Mouse (Mus musculus) midbrain, postnatal 0 days (tissue): ENCODE data around the gene Spata1. TPM values are rescaled to one million over a fixed set of nuclear protein-coding genes. Genes with fewer than 3 reads are reported as not detected.

Experiments
- ATAC-seq: fragments of 200-750 bp; cut with Nextera tagmentation; 2 replicates; pipeline ENCODE4 v1.8.0; 2017; ENCODE audit warnings: moderate number of reproducible peaks, mild to moderate bottlenecking, moderate TSS enrichment, moderate library complexity; ENCODE audit not compliant: low FRiP score
- DNase-seq: peaks from one replicate; pipeline ENCODE4 v3.0.0-alpha.2; 2015; ENCODE audit warnings: low spot score
- H3K27ac ChIP-seq: fragments of 300-500 bp; sonication (generic); 2 replicates; pipeline ENCODE4 v1.5.1; 2014; ENCODE audit warnings: low read depth, mild to moderate bottlenecking, low read length, mixed read lengths
- H3K27me3 ChIP-seq: fragments of 300-500 bp; sonication (generic); 2 replicates; pipeline ENCODE4 v1.6.1; 2014; ENCODE audit warnings: low read length, control low read depth, mixed read lengths; ENCODE audit not compliant: insufficient read depth
- H3K36me3 ChIP-seq: fragments of 300-500 bp; sonication (generic); 2 replicates; pipeline ENCODE4 v1.6.1; 2014; ENCODE audit warnings: low read length, control low read depth, mixed read lengths; ENCODE audit not compliant: insufficient read depth
- H3K4me1 ChIP-seq: fragments of 300-500 bp; sonication (generic); 2 replicates; pipeline ENCODE4 v1.6.1; 2014; ENCODE audit warnings: mild to moderate bottlenecking, control low read depth, antibody characterized with exemption, low read length, mixed read lengths; ENCODE audit not compliant: insufficient read depth
- H3K4me2 ChIP-seq: fragments of 300-500 bp; sonication (generic); 2 replicates; pipeline ENCODE4 v1.6.1; 2014; ENCODE audit warnings: low read depth, mild to moderate bottlenecking, low read length, mixed read lengths; ENCODE audit not compliant: poor library complexity, severe bottlenecking
- H3K4me3 ChIP-seq: fragments of 300-500 bp; sonication (generic); 2 replicates; pipeline ENCODE4 v1.5.1; 2014; ENCODE audit warnings: low read depth, mild to moderate bottlenecking, low read length, moderate library complexity
- H3K9ac ChIP-seq: fragments of 300-500 bp; sonication (generic); replicated peaks from 2 replicates; pipeline ENCODE4 v1.6.1; 2014; ENCODE audit warnings: mild to moderate bottlenecking, low read length, moderate library complexity, mixed read lengths; ENCODE audit not compliant: poor library complexity, severe bottlenecking
- H3K9me3 ChIP-seq: fragments of 300-500 bp; sonication (generic); 2 replicates; pipeline ENCODE4 v1.6.1; 2016; ENCODE audit warnings: low read length, control low read depth
- CTCF ChIP-seq: IDR thresholded peaks from 2 replicates; pipeline ENCODE4 v1.5.1; 2016; ENCODE audit warnings: antibody characterized with exemption, mild to moderate bottlenecking
- WGBS: fragments of 180-500 bp; shearing (Covaris S2); extraction: QIAGEN DNeasy Blood & Tissue Kit; methylation state at CpG from one replicate; pipeline ENCODE4 v1.1.7; 2014; 5-methylcytosine and 5-hydroxymethylcytosine counted together
- polyA plus RNA-seq: library from polyadenylated mRNA; unstranded; fragments of >200 nt; fragmentation: Nextera tagmentation; extraction: Ambion mirVana; gene quantifications from 2 replicates; pipeline ENCODE4 v1.2.1, GENCODE M21; 2015
- total RNA-seq: library from RNA; depleted of rRNA; stranded (reverse); fragments of >200 nt; gene quantifications from 2 replicates; pipeline ENCODE4 v1.2.3, GENCODE M21; 2014

Gene Spata1
- total and polyA plus RNA-seq, 2 experiments from 2014 or later: 2.4 to 3.1 TPM

- DNase-seq (no peak), ATAC-seq (no peak; the same call in none of the 2 replicates)
- 49% methylated on average over 9 of the region's 9 CpGs for WGBS
- H3K4me2 ChIP-seq: peak within 1 kb of the TSS; percentile 65
- H3K36me3 ChIP-seq: no peaks in the 10 kb centered on the region; the same call in 1 of the 2 replicates
- peak within 1 kb of the TSS; percentile 61 for H3K9ac ChIP-seq
- H3K27ac ChIP-seq: peak within 1 kb of the TSS; percentile 58
- TF ChIP-seq CTCF: no peak
- H3K4me1 ChIP-seq: peaks cover 2% of the 10 kb centered on the region; the same call in 1 of the 2 replicates
- no peaks in the 10 kb centered on the region for H3K9me3 ChIP-seq
- H3K4me3 ChIP-seq: peak within 1 kb of the TSS; percentile 51
- no peaks in the 10 kb centered on the region for H3K27me3 ChIP-seq
Measured at GRCm38 (mm10) chr3:146449745-146450250, 49.8 kb downstream of the Spata1 start, which contains the start of gene Ctbs. TSS of gene Ctbs (plus strand) at chr3:146449795.

- TF ChIP-seq CTCF: no peak
- DNase-seq (no peak), ATAC-seq (no peak)
- no peaks in the 10 kb centered on the region; the same call in 1 of the 2 replicates for H3K36me3 ChIP-seq
- no peak overlapping the region for H3K4me2 ChIP-seq
- H3K4me1 ChIP-seq: peaks cover 2% of the 10 kb centered on the region; the same call in 1 of the 2 replicates
- H3K9ac ChIP-seq: no peak overlapping the region
- H3K27me3 ChIP-seq: no peaks in the 10 kb centered on the region
- no peak overlapping the region for H3K4me3 ChIP-seq
- H3K9me3 ChIP-seq: no peaks in the 10 kb centered on the region
- H3K27ac ChIP-seq: no peak overlapping the region
- 82% methylated on average over 6 of the region's 6 CpGs for WGBS
Measured at GRCm38 (mm10) chr3:146448969-146449368, 50.6 kb downstream of the Spata1 start.

- DNase-seq (no peak), ATAC-seq (no peak)
- no peaks in the 10 kb centered on the region for H3K9me3 ChIP-seq
- TF ChIP-seq CTCF: no peak
- no peak overlapping the region for H3K9ac ChIP-seq
- no peaks in the 10 kb centered on the region for H3K27me3 ChIP-seq
- no peak overlapping the region for H3K4me2 ChIP-seq
- H3K4me1 ChIP-seq: peaks cover 2% of the 10 kb centered on the region; the same call in 1 of the 2 replicates
- H3K36me3 ChIP-seq: no peaks in the 10 kb centered on the region; the same call in 1 of the 2 replicates
- no peak overlapping the region for H3K4me3 ChIP-seq
- H3K27ac ChIP-seq: no peak overlapping the region
- 92% methylated on average over 10 of the region's 10 CpGs for WGBS
Measured at GRCm38 (mm10) chr3:146448372-146448771, 51.2 kb downstream of the Spata1 start.

- H3K4me1 ChIP-seq: peaks cover 2% of the 10 kb centered on the region; the same call in 1 of the 2 replicates
- no peak overlapping the region for H3K9ac ChIP-seq
- TF ChIP-seq CTCF: no peak
- no peak overlapping the region for H3K27ac ChIP-seq
- DNase-seq: no peak
- H3K9me3 ChIP-seq: no peaks in the 10 kb centered on the region
- no peak overlapping the region for H3K4me3 ChIP-seq
- no peaks in the 10 kb centered on the region for H3K27me3 ChIP-seq
- WGBS: 89% methylated on average over 3 of the region's 3 CpGs
- H3K4me2 ChIP-seq: no peak overlapping the region
- H3K36me3 ChIP-seq: no peaks in the 10 kb centered on the region; the same call in 1 of the 2 replicates
- no peak for ATAC-seq
Measured at GRCm38 (mm10) chr3:146447598-146447997, 52.0 kb downstream of the Spata1 start.

- 94% methylated on average over 5 of the region's 5 CpGs for WGBS
- H3K4me3 ChIP-seq: no peak overlapping the region
Measured at GRCm38 (mm10) chr3:146447156-146447555, 52.4 kb downstream of the Spata1 start.

GRCm38 (mm10) chr3:146444880-146445279 lies 54.7 kb downstream of the Spata1 start:
- DNase-seq (no peak), ATAC-seq (no peak)
- TF ChIP-seq CTCF: no peak
- H3K4me3 ChIP-seq: no peak overlapping the region
- peaks cover 7% of the 10 kb centered on the region for H3K36me3 ChIP-seq
- WGBS: 95% methylated on average over 7 of the region's 7 CpGs
- no peak overlapping the region for H3K27ac ChIP-seq
- no peaks in the 10 kb centered on the region for H3K27me3 ChIP-seq
- H3K4me2 ChIP-seq: no peak overlapping the region
- H3K9ac ChIP-seq: no peak overlapping the region
- no peaks in the 10 kb centered on the region for H3K9me3 ChIP-seq
- H3K4me1 ChIP-seq: no peaks in the 10 kb centered on the region

More at GRCm38 (mm10) chr3:146447156-146447555, 52.4 kb downstream of the Spata1 start:
- Histone ChIP-seq H3K36me3 (no peaks in the 10 kb centered on the region; the same call in 1 of the 2 replicates), H3K4me2 (no peak overlapping the region), H3K27ac (no peak overlapping the region), H3K4me1 (peaks cover 2% of the 10 kb centered on the region; the same call in 1 of the 2 replicates), H3K27me3 (no peaks in the 10 kb centered on the region), H3K9ac (no peak overlapping the region), H3K9me3 (no peaks in the 10 kb centered on the region)
- ATAC-seq: no peak
- no peak for DNase-seq
- TF ChIP-seq CTCF: no peak
